Mouse (Mus musculus): ENCODE data around the gene Plxnb1.

DNA sequence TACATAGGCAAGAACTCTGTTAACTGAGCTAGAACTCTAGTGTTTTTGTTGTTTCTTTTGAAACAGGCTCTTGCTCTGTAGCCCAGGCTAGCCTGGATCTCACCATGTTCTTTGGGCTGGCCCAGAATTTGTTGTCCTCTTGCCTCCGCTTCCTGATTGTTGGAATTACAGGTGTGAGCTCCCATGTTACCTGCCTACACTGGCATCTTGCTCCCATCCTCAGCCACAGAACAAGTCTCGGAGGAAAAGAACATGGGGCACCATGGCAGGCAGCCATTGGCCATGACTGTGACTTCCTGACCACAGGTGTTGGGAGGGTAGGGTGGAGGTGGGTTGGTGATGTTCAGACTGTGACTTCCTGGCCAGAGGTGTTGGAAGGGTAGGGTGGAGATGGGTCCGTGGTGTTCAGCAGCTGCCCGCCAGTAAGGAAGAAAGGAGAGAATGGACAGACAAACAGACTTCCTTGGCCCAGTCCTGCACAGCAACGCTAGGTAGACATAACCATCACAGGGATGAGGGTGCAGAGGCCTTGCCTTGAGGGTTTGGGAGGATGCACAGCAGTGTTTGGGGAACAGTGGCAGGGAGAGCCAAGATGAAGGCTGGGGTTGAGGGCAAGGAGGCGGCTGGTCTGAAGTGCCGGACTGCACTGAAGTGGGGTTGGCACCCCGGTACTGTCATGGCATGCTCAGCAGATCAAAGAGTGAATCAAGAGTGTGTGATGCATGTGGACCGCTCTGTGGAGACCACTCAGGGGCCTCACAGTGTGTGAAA, 42.5 kb upstream of the Plxnb1 start:
- TF ChIP-seq CTCF (IDR thresholded peaks at IDR 0.05; ENCODE audit: borderline replicate concordance, insufficient read depth, low read length), result no peak
- TF ChIP-seq POLR2A (IDR thresholded peaks at IDR 0.05; ENCODE audit: low read depth, low read length), result no peak
